Mouse (Mus musculus) fat pad, adult 2 months (tissue): ENCODE measurements around the gene Cntfr.
"Not testable (repeated sequence)": the region's sequence is repeated elsewhere in the genome, so short reads cannot be mapped to it uniquely, and the experiment has no call there.

Experiments used
- DNase-seq: peaks from one replicate; pipeline ENCODE4 v3.0.0-alpha.2; 2011; ENCODE audit warnings: low read depth, low spot score; ENCODE audit errors: extremely low read depth

The Cntfr gene

GRCm38 (mm10) chr4:41696930-41697841 lies at the start of gene Cntfr:
Gene Cntfr, minus strand, starts transcription at chr4:41697089.
- not testable (repeated sequence) for DNase-seq

DNA sequence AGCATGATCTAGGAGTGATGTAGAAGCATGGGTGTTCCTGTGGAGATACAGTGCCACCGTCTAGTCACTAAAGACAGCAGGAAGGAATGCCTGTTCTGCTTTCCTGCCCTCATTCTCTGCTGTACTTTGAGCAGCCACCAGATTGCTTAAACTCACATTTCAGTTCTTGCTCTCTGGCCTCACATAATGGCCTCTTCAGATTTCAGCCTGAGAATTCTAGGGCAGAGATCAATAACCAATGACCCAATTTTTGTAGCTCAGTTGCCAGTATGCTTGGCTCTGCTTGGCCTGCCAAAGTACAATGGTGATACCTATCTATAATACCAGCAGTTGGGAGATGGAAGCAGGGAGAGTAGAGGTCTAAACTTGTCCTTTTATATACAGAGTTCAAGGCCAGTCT lies 48.1 kb upstream of the Cntfr start:
- DNase-seq: no peak

DNA sequence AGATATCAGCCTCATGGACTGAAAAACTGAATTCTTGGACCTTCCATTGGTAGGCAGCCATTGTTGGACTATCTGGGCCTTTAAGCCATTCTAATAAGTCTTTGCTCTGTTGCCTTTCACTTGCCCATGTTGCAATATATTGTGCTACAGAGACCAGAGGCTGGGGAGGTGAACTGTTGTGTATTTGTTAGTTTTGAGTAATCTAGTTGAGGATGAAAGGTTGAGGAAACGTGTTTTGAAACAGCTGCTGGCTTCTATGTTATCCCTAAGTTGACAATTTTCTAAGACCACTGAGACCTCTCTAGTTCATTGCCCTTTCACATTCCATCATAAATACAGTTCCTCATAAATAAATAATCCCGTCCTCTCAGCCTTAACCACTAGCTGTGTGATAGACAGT lies 47.2 kb upstream of the Cntfr start:
- DNase-seq: no peak

DNA sequence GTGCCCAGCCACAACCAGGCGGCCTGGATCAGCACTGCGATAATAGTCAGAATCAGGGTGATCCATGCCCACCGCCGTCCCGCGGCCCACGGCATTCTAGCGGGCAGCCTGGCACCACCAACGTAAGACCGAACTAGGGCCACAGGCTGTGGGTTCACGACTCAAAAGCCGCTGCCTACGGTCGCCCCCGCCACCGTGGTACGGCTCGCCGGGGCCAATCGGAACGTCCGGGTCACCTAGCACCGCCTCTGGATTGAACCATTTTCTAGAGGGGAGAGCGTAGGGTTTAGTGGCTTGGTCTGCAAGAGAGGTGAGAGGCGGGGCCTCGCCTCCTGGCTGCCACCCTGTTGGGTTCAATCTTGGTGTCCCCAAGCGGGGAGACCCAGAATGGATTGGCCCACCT lies 44.3 kb upstream of the Cntfr start:
- DNase-seq: peak; percentile 75

- no peak for DNase-seq
Observed at GRCm38 (mm10) chr4:41740380-41741157, 43.7 kb upstream of the Cntfr start.

GRCm38 (mm10) chr4:41739260-41739659 lies 42.4 kb upstream of the Cntfr start:
- no peak for DNase-seq

- no peak for DNase-seq
Observed at GRCm38 (mm10) chr4:41738256-41738603, 41.3 kb upstream of the Cntfr start.

DNA sequence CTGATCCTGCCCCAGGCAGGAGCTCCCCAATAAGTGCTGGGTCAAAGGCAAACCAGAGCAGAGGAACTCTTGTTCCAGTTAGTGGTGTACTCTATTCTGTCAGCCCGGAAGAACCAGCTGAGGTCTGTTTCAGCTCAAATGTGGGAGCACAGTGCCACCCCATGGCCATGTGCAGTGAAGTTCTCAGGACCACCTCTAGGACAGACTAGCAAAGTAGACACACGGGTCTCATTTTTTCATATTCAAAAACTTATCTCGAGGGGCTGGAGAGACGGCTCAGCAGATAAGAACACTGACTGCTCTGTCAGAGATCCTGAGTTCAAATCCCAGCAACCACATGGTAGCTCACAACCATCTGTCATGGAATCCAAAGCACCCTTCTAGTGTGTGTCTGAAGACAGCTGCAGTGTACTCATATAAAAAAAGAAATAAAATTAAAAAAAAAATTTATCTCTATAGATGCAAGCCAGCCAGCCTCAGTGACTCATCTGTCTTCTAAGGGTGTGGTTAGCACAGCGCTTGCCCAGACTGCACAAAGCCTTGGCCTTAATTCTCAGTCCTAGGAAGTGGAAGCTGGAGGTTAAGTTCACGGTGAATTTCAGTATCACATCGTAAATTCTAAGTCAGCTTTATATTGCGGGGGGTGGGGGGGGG lies 40.8 kb upstream of the Cntfr start:
- DNase-seq: no peak

- DNase-seq: no peak
Observed at GRCm38 (mm10) chr4:41731052-41731765, 34.3 kb upstream of the Cntfr start, which contains the start of gene Arid3c. Gene Arid3c, minus strand, starts transcription at chr4:41731142.

DNA sequence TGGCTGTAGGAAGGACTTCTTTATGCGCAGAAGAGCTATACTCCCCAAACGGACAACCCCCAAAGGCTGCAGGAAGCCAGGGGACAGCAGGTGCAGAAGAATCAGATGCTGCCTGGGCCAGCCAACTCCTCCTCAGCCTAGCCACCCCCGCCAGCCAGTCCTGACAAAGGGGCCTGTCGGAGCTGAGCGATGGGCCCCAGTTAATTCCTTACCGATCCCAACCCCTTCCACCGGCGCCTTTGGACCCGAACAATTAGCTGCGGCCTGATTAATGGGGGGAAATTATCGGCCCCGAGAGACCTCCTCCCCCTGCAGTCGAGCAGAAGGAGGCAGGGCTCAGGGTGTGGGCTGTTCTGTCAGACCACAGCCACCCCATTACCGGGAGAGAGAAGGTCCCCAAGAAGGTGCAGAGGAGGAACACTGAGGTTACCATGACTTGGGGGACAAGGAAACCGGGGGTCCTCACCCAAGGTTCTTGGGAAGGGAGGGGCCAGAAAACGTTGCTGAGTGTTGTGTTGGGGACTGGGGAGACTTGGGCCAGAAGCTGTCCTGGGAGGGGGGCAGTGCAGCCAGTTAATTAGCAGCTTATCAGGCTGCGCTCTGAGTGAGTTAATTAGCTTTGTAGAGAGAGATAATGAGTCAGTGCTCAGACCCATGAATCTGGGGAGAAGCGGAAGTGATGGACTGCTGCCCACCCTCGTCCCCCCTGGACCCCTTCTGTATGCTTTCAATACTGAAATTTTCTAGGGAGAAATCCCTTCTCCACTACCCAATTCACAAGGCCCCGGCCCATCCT lies 30.1 kb upstream of the Cntfr start:
- no peak for DNase-seq

GRCm38 (mm10) chr4:41722918-41723351 lies 26.0 kb upstream of the Cntfr start, which contains the start of gene Dctn3:
Gene Dctn3, minus strand, starts transcription at chr4:41723170.
- peak; percentile 59 for DNase-seq

DNA sequence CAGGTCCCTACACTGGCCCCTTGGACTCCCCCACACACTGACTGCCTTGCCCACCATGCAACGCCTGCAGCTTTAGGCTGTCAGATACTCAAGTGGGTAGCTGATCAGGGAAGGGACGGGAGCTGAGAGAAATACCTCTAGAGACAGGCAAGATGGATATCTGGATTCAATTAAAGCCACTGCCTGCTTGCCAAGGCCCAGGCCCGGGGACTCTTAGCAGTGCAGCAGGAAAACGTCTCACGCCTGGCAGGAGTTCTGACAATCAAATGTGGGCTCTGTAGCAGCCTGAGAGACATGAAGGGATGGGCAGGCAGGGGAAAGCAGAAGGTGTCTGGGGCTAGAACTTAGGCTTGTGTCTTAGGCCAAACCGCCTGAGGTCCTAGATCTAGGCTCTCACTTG lies 19.9 kb upstream of the Cntfr start:
- DNase-seq: no peak

GRCm38 (mm10) chr4:41715596-41715995 lies 18.7 kb upstream of the Cntfr start:
- DNase-seq: no peak

- no peak for DNase-seq
Observed at GRCm38 (mm10) chr4:41715082-41715481, 18.2 kb upstream of the Cntfr start.

GRCm38 (mm10) chr4:41714276-41714675 lies 17.4 kb upstream of the Cntfr start:
- DNase-seq: no peak

- DNase-seq: no peak
Observed at GRCm38 (mm10) chr4:41713197-41714067, 16.5 kb upstream of the Cntfr start, which contains the start of gene Rpp25l. Gene Rpp25l, minus strand, starts transcription at chr4:41713534.

GRCm38 (mm10) chr4:41712421-41713196 lies 15.7 kb upstream of the Cntfr start:
- DNase-seq: no peak

- no peak for DNase-seq
Observed at GRCm38 (mm10) chr4:41711705-41712375, 15.0 kb upstream of the Cntfr start.
